Mouse (Mus musculus) CH12.LX (cell line): ENCODE measurements around the gene Trpc5os.

Experiments used
- CTCF ChIP-seq, 2 experiments: IDR thresholded peaks in 1 of 2; conservative IDR thresholded peaks in 1 of 2; 2 replicates each; pipeline ENCODE4 v1.5.1; 2011 to 2012; ENCODE audit warnings: low read depth in 2 of 2, low read length in 2 of 2, improper control_type of control experiment in 1 of 2, inconsistent platforms in 1 of 2, mild to moderate bottlenecking in 1 of 2, moderate library complexity in 1 of 2
- POLR2A ChIP-seq: IDR thresholded peaks from 2 replicates; pipeline ENCODE4 v1.6.1; 2011; ENCODE audit warnings: low read depth, mild to moderate bottlenecking, improper control_type of control experiment, low read length
- TBP ChIP-seq: conservative IDR thresholded peaks from 2 replicates; pipeline ENCODE4 v1.6.1; 2011; ENCODE audit warnings: low read depth, low read length, improper control_type of control experiment
- ZC3H11A ChIP-seq: IDR thresholded peaks from 2 replicates; pipeline ENCODE4 v1.6.1; 2012; ENCODE audit warnings: low read depth, mild to moderate bottlenecking, inconsistent platforms, low read length, improper control_type of control experiment
- ZKSCAN1 ChIP-seq: IDR thresholded peaks from 2 replicates; pipeline ENCODE4 v1.6.1; 2012; ENCODE audit warnings: low read depth, inconsistent platforms, low read length, improper control_type of control experiment, borderline replicate concordance

DNA sequence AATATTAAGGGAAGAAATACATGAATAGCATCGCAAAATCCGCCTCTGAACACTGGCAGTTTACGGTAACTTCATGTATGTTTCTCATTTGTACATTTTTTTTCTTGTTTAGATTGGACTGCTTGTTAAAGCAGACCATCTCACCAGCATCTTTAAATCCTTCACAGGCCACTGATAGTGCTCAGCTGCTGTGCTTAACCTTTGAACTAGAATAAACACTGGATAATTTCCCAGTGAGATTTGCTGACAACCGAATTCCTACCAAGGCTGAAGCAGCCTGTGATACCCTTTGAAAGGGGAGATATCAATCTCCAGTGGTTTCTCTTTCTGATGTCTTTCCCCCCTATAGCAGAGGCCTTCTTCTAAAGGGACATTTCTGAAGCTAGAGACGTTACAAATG is 48.3 kb upstream of the Trpc5os start:
- TF ChIP-seq TBP = no peak
- TF ChIP-seq ZC3H11A = no peak
- TF ChIP-seq POLR2A = no peak
- no peak for TF ChIP-seq ZKSCAN1
- no peak for TF ChIP-seq CTCF (conservative IDR thresholded peaks at IDR 0.05 in 1 of 2, IDR thresholded peaks at IDR 0.05 in 1 of 2; ENCODE audit: low read depth in 2 of 2, low read length in 2 of 2)
